ENCODE assay signal across 8 mouse cellular contexts in genomic region chr11:50324751-50325471, GRCm38 (mm10). TPM values are rescaled to one million over a fixed set of nuclear protein-coding genes. Genes with fewer than 3 reads are reported as not detected.
DNase-seq lines count a peak whose midpoint lies in the region; ATAC-seq lines count a peak whose summit lies in the region.

No protein-coding gene starts in this region.

- H3K4me1 ChIP-seq in kidney, embryonic 14.5 days (ENCODE audit: control insufficient read depth, insufficient read depth, low read length) = peaks cover 10% of the 10 kb centered on the region
- peaks cover 45% of the 10 kb centered on the region for H3K4me1 ChIP-seq in midbrain, embryonic 15.5 days

- WGBS in kidney, embryonic 14.5 days = under 1% methylated on average over 34 of the region's 34 CpGs
- WGBS in midbrain, embryonic 15.5 days = 2% methylated on average over 34 of the region's 34 CpGs

- H3K27me3 ChIP-seq in kidney, embryonic 14.5 days (ENCODE audit: control insufficient read depth, insufficient read depth, low read length) = no peaks in the 10 kb centered on the region
- no peaks in the 10 kb centered on the region for H3K27me3 ChIP-seq in midbrain, embryonic 15.5 days (replicated peaks)

- H3K4me2 ChIP-seq in kidney, embryonic 14.5 days (replicated peaks; ENCODE audit: low read depth, low read length) = peak overlapping the region; percentile 81
- H3K4me2 ChIP-seq in midbrain, embryonic 15.5 days = peak overlapping the region; percentile 63

- H3K9me3 ChIP-seq in kidney, embryonic 14.5 days (ENCODE audit: control insufficient read depth, low read length) = no peaks in the 10 kb centered on the region
- no peaks in the 10 kb centered on the region for H3K9me3 ChIP-seq in midbrain, embryonic 15.5 days

- peak overlapping the region; percentile 98 for H3K9ac ChIP-seq in kidney, embryonic 14.5 days (ENCODE audit: low read depth, low read length)
- peak overlapping the region; percentile 93 for H3K9ac ChIP-seq in midbrain, embryonic 15.5 days

- peak overlapping the region; percentile 98 for H3K4me3 ChIP-seq in kidney, embryonic 14.5 days (ENCODE audit: low read length)
- H3K4me3 ChIP-seq in midbrain, embryonic 15.5 days = peak overlapping the region; percentile 83

- peak overlapping the region; percentile 87 for H3K27ac ChIP-seq in kidney, embryonic 14.5 days (ENCODE audit: low read depth, low read length)
- peak overlapping the region; percentile 92 for H3K27ac ChIP-seq in midbrain, embryonic 15.5 days

- H3K36me3 ChIP-seq in kidney, embryonic 14.5 days (ENCODE audit: control insufficient read depth, insufficient read depth, low read length) = peaks cover 4% of the 10 kb centered on the region; the same call in 1 of the 2 replicates
- H3K36me3 ChIP-seq in midbrain, embryonic 15.5 days (replicated peaks) = no peaks in the 10 kb centered on the region

- DNase-seq in cerebellum, postnatal 14 days = no peak
- peak; percentile 53 for DNase-seq in urinary bladder, postnatal 14 days (ENCODE audit: low spot score)
- DNase-seq in urinary bladder, postnatal 10 days (ENCODE audit: low spot score) = no peak
- DNase-seq in left cerebral cortex, adult 8-10 months (ENCODE audit: low spot score in 2 of 2) = no peak
- DNase-seq in urinary bladder, postnatal 4 days (ENCODE audit: low spot score in 2 of 2) = no peak

- ATAC-seq in cerebellum, adult (ENCODE audit: insufficient number of reproducible peaks, low FRiP score, low TSS enrichment) = peak; percentile 20; the same call in 1 of the 2 replicates
- ATAC-seq in kidney, embryonic 14.5 days (ENCODE audit: low FRiP score, low TSS enrichment) = peak; percentile 79
- ATAC-seq in midbrain, embryonic 15.5 days (replicated peaks) = peak; percentile 82

RNA-seq across cellular contexts. Expression of gene Canx, which starts 0.6 kb away (rescaled TPM):
- 237 and 277 TPM in 2 replicates for polyA plus RNA-seq in kidney, embryonic 14.5 days (2014; fragmentation: Nextera tagmentation; extraction: Ambion mirVana)
- 258 and 266 TPM in 2 replicates for polyA plus RNA-seq in midbrain, embryonic 15.5 days (2015; fragmentation: Nextera tagmentation; extraction: Ambion mirVana)
- total RNA-seq in left cerebral cortex, adult 8-10 months (2022) = 100 to 1,000 TPM; 371 to 437 (median 413) TPM

RNA-seq across cellular contexts. Expression of gene Cby3, which starts 29.4 kb away (rescaled TPM):
- polyA plus RNA-seq in kidney, embryonic 14.5 days (2014; fragmentation: Nextera tagmentation; extraction: Ambion mirVana) = 0.79 and 1.1 TPM in 2 replicates
- 1.2 and 1.6 TPM in 2 replicates for polyA plus RNA-seq in midbrain, embryonic 15.5 days (2015; fragmentation: Nextera tagmentation; extraction: Ambion mirVana)
- total RNA-seq in left cerebral cortex, adult 8-10 months (2022) = not detected

RNA-seq across cellular contexts. Expression of gene Maml1, which starts 32.8 kb away (rescaled TPM):
- 10.5 and 10.7 TPM in 2 replicates for polyA plus RNA-seq in kidney, embryonic 14.5 days (2014; fragmentation: Nextera tagmentation; extraction: Ambion mirVana)
- 3.8 and 4.1 TPM in 2 replicates for polyA plus RNA-seq in midbrain, embryonic 15.5 days (2015; fragmentation: Nextera tagmentation; extraction: Ambion mirVana)
- total RNA-seq in left cerebral cortex, adult 8-10 months (2022) = 10 to 100 TPM in 3 of 4 experiments, 1 to 10 TPM in 1; 9.9 to 11.1 (median 10.6) TPM

RNA-seq across cellular contexts. Expression of gene Hnrnph1, which starts 51.9 kb away (rescaled TPM):
- polyA plus RNA-seq in kidney, embryonic 14.5 days (2014; fragmentation: Nextera tagmentation; extraction: Ambion mirVana) = 598 and 606 TPM in 2 replicates
- 509 and 525 TPM in 2 replicates for polyA plus RNA-seq in midbrain, embryonic 15.5 days (2015; fragmentation: Nextera tagmentation; extraction: Ambion mirVana)
- total RNA-seq in left cerebral cortex, adult 8-10 months (2022) = 100 to 1,000 TPM; 180 to 274 (median 221) TPM

Comparison
In these comparisons a context has a peak if more than half of its experiments do, and no peak if none do; other contexts are left out.
1. ATAC-seq: peak in every context shown above with its lines; median percentile 82 in midbrain, embryonic 15.5 days; 79 in kidney, embryonic 14.5 days; 20 in cerebellum, adult.